Mouse (Mus musculus): ENCODE data around the gene Padi3.

The Padi3 gene

GRCm38 (mm10) chr4:140815496-140815895, 5.0 kb upstream of the Padi3 start:
- DNase-seq, result no peak

DNA sequence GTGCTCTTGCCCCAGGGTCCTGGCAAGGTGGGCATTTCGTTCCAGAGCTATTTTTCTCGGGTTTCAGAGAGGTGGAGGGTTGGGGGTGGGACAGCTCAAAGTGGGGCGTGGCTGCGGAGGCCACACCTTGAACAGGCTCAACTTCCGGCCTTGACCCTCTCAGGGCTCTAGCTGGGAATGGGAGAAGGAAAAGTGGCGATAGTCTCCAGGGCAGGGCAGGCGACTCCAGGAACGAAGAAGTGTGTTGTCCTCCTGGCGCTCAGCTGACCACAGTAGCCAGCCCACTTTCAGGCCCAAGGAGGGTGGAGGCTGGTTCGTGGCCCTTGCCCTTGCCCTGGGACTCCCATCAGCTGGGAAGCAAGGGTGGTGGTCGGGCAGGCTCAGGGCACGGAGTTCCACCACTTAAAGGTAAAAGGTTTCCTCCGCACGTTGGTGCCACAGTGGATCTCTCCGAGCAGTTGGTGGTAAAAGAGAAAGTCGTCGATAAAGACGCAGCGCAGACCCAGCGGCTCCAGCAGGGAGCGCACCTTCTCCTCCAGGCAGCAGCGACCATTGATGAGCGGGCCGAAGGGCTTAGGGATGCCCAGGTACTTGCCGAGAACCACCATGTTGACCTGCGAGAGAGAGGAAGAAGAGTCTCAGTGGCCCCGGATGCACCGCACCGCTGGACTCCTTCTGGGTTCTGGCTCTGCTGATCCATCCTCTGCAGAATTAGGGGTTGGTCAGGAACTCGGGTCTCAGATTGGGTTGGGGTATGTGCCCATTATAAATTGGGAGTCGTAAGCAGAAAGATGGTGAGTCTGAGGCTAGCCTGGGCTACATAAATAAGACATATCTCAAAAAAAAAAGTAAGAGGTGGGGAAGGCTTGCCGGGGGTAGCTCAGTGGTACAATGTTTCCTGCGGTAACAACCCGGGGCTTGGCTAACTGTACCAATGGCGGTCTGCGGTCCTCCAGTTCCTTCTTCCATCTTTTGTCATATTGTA, 4.1 kb upstream of the Padi3 start:
- DNase-seq, result no peak

DNA sequence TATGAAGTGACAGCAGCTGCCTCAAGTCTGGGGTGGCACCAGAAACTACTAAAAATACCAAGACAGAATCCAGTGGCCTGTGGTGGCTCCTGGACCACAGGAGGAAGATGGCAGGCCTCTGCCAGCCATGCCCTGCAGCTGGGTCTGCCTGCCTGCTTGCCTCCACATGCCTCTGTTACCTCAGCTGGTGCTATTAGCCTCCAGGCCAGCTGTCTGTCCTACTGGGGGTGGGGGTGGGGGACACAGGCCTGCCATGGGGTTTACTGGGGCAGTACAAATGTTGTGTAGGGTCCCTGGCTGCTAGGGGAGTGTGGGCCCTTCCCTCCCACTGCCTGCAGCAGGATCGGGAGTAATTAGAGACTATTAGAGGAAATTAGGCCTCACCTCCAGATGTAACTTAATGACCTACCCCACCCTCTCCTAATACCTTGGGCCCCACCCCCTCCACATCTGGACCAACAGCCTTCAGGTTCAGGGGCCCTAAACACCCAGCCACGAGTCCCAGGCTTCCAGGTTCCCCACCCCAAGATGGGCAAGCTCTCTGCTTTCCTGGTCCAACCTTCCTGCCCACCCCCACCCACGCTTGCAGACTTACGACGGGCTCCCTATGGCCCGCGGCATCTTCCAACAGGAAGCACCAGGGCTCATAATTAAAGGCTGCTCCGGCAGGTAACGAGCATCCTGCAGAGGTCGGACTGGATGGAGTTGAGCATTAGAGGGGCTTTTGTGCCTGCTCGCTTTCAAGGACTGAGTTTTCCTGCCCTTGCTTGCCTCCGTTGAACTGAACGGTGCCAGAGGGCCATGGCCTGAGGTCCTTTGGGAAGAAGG, 3.1 kb upstream of the Padi3 start:
- DNase-seq, result no peak

- no peak for DNase-seq
These were observed 2.2 kb upstream of the Padi3 start for GRCm38 (mm10) chr4:140812609-140813008.

DNA sequence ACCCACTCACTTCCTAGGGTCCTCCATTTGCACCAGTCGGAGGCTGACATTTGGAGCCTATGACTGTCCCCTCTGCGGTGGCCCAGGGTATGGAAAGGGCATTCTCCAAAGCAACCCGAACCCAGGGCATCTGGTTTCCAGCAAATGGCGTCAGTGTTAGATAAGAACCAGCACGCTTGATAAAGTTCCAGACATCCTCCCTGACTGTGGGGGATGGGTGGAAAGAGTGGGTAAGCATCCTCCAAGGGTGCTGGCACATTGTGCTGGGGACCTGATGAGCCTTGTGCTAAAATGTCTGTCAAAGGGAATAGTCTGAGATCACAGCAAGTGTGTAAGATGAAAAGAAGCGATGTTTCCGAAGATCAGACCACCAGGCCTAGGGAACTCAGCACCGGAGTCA, 1.7 kb upstream of the Padi3 start:
- no peak for DNase-seq

GRCm38 (mm10) chr4:140809118-140809517, 1.3 kb downstream of the Padi3 start:
- DNase-seq, result no peak

DNA sequence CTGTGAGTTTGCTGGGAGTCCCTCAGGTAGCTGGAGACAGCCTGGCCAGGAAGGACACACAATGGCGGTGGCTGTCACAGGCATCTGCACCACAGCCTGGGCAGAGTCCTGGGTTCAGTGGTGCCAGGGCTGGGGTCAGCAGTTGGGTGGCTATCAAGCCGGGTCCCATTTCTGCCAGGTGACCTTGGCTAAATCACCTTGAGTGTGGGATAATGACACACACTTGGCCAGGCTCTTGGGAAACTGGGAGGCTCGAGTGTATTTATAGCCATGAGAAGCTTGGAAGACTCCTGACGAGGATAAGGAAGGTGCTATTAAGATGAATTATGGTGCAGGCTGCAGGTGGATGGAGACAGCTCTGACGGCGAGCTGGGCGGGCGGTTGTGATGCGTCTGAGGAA, 5.8 kb downstream of the Padi3 start:
- DNase-seq, result no peak

DNA sequence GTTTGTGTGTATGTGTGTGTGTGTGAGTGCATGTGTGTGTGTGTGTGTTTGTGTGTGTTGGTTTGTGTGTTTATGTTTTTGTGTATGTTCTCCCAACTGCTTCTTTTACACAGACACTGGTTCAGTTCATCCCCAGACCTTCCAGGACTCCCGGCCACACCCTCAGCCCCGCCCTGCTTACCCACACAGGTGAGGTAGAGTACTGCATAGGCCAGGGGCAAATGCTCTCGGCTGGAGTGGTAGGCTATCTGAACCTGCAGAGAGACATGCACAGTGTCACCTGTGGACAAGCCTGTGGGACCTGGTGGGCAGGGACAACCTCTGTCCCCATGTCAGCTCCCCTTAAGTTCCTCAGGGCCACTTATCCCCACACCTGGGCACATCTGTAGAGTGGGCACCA, 9.1 kb downstream of the Padi3 start:
- DNase-seq, result no peak

DNA sequence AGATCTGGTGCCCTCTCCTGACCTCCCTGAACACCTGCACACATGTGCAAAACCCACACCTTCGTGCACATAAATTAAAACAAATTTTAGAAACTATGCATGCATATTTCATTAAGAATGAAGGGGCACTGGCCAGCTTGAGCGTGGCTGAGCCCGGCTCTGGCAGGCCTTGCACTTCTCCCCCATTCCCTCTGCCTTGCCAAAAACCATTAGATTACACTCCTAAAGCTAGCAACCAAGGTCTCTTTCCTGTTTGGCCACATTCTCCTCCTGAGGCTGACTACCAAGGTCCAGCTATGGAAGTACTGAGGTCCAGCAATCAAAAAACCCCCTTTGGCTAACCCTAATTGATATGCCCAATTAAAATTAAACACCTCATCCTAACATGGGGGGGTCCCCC, 13.7 kb downstream of the Padi3 start:
- DNase-seq, result no peak

- no peak for DNase-seq
These were observed 15.8 kb downstream of the Padi3 start for GRCm38 (mm10) chr4:140794678-140795077.

DNA sequence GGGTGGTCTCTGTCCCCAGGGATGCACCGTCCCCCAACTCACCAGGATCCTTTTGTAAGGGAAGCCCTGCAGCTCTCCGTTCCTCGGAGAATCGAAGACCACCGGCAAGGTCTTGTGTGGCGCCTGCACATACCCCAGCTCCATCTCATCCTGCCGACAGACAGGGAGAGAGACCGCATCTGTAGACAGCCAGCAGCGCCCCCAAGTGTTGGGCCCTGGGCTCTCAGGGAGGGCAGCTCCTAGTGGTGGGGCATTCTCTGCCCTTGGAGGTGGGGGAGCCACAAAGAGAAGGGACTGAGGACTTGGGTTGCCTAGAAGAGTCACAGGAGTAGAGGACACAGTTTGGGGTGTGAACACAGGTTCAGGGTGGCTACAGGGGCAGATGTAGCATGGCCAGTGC, 16.7 kb downstream of the Padi3 start:
- DNase-seq, result no peak

DNA sequence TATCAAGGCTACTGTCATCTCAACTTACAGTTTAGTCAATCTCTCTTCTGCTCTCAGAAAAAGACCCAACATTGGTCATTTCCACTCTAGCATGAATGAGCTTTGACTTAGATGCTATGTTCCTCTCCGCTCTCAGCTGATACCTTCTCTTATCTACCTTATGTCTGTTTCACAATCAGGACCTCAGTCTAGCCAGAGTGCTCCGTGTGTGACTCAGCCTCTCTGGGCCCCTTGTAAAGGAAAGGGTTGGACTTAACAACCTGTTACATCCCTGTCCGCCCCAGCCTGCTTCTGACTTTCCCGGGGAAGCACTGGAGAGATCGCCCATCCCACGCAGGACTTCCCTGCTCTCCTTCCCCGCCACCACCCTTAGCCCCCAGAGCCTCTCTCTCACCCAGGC, 17.9 kb downstream of the Padi3 start:
- DNase-seq, result no peak

GRCm38 (mm10) chr4:140791071-140791470, 19.4 kb downstream of the Padi3 start:
- DNase-seq, result no peak

GRCm38 (mm10) chr4:140789983-140790382, 20.5 kb downstream of the Padi3 start:
- DNase-seq, result no peak

DNA sequence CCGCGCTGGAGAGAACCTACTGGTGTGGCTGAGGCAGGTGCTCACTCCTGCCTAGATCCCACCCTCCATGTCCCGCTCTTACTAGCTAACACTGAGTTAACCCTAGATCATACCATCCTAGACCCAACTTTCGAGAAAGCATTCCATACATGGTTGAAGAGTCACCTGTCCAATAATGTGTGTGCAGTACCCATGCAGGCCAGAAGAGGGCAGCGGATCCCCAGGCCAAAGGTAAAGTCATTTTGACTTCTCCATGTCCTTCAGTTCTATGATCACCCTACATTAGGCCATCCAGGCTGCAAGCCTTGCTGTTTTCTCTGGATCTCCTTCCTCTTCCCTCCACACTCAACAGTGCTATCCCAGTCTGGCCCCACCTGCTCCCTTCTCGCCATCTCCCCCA, 21.5 kb downstream of the Padi3 start:
- DNase-seq, result no peak

- DNase-seq, result no peak
These were observed 22.2 kb downstream of the Padi3 start for GRCm38 (mm10) chr4:140788264-140788663.

DNA sequence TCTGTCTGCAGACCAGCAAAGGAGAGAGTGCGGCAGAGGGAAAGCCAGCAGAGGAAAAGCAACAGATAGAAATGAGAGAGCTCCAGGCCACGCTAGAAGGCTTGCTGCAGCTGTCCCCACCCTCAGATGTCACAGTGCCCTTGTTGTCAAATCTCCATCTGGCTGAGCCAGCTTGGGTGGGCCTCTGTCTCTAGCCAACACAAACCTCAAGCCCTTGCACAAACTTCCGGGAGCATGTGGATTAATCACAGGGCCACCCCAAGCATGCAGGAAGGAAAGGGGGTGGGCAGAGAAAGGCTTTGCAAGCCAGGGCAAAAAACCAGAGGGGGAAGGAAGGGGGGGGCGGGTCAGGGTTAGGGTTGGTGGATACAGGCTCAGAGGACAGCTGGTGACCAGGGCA, 23.0 kb downstream of the Padi3 start:
- DNase-seq, result no peak

GRCm38 (mm10) chr4:140785217-140785616, 25.2 kb downstream of the Padi3 start:
- DNase-seq, result no peak

GRCm38 (mm10) chr4:140784292-140784945, 26.0 kb downstream of the Padi3 start:
- no peak for DNase-seq

DNA sequence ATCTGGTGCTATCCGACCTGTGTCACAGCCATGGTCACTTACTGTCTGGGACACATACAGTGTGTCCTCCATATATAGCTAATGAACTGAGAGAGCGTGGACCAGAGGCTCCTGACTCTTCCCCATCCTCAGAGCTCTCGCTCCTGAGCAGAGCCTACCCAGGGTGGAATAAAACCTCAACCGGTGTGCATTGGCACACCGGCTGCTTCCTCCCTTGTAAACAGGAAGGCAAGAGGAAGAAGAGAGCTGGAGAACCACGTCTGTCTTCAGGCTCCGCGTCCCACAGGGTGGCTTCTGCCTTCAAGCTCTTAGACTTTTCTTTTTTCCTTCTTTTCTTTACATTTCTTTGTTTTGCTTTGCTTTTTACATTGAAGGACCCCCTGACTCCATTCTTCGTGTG, 27.6 kb downstream of the Padi3 start:
- DNase-seq, result no peak

GRCm38 (mm10) chr4:140780507-140780906, 29.9 kb downstream of the Padi3 start:
- DNase-seq, result no peak

GRCm38 (mm10) chr4:140779803-140780397, 30.5 kb downstream of the Padi3 start:
- peak; percentile 14 for DNase-seq

DNA sequence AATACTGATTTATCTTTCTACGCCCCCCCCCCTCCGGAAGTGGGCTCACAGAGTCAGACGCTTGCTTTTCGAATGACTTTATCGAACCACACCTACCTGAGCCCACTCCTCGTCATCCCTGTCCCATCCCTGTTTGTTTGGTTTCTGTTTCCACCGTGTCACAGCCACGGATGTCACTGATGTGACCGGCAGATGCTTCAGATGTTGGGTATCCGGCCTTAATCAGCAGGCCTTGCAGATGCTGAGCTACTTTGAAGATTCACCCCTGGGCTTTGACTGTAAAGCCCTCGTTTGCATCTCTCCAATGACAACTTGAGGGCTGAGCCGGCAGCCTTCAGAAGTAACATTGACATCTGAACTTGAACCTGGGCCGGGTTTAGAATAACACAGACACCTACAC, 33.8 kb downstream of the Padi3 start:
- DNase-seq, result no peak

All from layer of hippocampus, adult 9-11 months (tissue).